Mouse (Mus musculus): ENCODE results near the gene Prdx1.

The Prdx1 gene

DNA sequence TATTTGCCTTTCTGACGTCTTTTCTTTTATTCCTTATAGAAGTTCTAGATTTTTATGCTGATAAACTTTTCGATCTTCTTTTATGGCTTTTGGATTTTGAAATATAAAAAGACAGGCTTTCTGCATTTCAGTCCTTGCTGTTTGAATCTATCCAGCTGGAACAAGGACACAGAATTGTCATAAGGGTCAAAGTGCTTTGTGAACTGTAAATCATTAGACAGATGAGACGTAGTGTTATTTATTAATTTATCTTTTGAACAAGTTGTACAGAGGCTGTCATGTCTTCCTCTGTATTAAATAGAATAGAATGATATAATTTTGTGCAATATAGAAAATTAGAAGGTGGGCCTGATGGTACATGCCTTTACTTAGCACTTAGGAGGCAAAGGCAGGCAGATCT lies 42.1 kb downstream of the Prdx1 start:
- DNase-seq (ENCODE audit: low read depth, low spot score), result no peak

DNA sequence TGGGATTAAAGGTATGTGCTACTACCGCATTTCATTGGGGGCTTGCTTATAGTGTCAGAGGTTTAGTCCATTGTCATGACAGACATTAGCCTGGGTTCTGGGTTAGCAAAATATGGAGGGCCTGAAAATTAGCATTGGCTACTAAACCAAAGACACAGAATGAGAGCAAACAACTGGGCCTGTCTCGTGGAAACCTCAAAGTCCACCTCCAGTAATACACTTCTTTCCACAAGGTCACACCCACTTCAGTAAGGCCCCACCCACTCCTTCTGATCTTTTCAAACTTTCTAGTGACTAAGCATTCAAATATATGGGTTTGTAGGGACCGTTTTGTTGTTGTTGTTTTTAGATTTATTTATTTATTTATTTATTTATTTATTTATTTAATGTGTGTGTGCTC lies 44.2 kb downstream of the Prdx1 start:
- no peak for DNase-seq (ENCODE audit: low read depth, low spot score)

DNA sequence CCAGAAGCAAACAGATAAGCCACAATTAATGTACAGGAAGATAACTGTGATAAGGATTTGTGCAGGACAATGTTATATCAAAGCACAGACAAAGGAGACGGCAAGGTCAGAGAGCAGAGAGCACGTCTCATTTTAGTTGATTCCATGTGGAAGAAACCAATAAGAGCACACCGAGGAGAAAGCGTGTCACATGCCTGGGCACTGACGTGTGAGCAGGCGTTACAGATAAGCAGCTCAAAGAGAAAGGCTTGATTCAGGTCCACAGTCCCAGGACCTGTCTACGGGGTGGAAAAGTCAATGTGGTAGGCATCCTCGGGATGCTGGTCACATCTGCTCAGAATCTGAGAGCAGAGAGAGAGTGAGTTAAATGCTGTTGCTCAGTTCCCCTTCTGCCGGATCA lies 45.7 kb downstream of the Prdx1 start:
- DNase-seq (ENCODE audit: low read depth, low spot score), result no peak

DNA sequence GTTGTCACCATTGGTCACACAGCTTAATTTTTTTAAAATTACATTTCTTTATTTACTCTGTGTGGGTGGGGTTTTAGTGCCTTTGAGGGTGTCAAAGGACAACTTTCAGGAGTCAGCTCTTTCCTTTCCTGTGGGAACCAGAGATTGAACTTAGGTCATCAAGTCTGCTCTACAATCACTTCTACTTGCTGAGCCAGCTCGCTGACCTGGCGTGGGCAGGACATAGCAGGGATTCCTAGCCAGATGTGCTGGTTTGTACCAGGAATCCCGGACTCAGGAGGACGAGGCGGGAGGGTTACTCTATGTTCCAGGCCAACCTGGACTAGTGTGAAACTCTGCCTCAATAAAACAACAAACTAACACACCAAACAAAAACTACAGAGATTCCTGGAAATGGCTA lies 47.0 kb downstream of the Prdx1 start:
- no peak for DNase-seq (ENCODE audit: low read depth, low spot score)

DNA sequence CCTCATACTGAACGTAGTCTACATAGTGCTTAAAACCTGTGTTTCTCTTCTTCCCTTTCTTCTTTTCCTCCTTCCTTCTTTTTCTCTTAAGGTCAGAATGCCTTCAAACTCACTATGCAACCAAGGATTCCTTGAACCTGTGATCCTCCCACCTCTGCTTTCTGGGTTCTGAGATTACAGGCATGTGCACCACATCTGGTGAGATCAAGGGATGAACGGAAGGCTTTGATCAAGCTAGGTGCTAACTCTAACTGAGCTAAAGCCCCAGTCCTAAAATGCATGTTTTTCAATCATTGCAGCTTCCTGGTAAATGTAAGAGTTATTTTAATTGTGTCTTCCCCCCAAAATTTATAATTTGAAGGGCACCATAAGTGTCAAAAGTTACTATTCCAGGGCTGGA lies 49.7 kb downstream of the Prdx1 start:
- DNase-seq (ENCODE audit: low read depth, low spot score), result no peak

DNA sequence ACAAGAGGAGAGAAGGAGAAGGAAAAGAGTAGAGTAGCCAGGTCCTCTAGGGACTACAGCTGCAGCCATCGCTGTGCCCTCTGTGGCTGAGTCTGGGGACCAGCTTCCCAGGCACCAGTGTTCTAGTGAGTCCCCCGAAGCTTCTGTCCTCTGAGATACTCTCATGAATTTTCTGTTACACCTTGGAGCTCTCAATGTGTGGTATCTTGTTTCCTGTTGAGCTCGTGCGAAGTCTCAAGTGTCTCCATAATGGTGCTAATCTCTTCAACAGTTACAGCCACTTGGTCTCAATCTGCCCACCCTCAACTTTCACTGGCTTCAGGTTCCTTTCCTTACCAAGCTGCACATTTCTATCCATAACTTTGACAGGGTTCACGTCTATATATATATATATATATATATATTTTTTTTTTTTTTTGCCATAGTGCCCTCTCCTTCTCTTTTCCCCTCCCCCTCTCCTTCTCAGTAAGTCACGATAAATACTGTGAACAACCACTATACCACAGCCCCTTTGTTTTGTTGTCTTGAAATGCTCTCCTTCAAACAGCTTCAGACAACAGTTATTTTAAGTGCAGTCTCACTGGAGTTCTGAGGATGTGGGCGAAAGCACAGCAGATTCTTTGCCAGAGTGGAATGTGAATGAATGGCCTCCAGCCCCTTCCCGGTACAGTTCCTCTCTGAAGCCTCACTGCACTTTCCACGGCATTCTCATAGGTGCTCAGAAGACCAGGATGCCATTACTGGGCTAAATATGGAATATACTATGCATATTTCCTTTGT lies 53.8 kb downstream of the Prdx1 start:
- DNase-seq (ENCODE audit: low read depth, low spot score), result no peak

DNA sequence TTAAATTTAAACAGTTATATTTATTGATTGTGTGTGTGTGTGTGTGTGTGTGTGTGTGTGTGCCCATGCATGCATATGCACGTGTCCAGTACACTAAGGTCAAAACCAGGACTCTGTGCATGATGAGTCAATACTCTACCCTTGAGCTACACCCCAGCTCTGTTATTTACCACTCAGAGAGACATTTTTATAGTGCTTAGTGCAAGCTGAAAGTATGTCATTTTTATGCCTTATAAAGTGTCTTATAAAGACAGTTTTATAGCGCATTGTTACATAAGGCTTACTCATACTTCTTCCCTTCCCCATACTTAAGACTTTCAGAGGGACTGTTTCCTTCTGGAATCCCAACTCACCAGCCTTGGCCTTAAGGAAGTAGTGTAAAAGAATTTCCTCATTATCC lies 64.4 kb downstream of the Prdx1 start:
- no peak for DNase-seq (ENCODE audit: low read depth, low spot score)

Measured in WW6 (cell line).